Mouse (Mus musculus) adrenal gland, postnatal 25 days (tissue): Measurements from ENCODE around the gene Olfr484. TPM values are rescaled to one million over a fixed set of nuclear protein-coding genes. Genes with fewer than 3 reads are reported as not detected.
"Not testable (repeated sequence)": the region's sequence is repeated elsewhere in the genome, so short reads cannot be mapped to it uniquely, and the experiment has no call there.

Source experiments
- DNase-seq: peaks from one replicate; pipeline ENCODE4 v3.0.0; 2021; ENCODE audit warnings: mixed read lengths
- long read RNA-seq: library from polyadenylated mRNA; stranded (forward); transcript quantifications from one replicate; pipeline ENCODE4 v2.0.0, GENCODE M21; 2021
- total RNA-seq: library from RNA; stranded (reverse); gene quantifications from 2 replicates; pipeline ENCODE4 v1.2.3, GENCODE M21; 2021

Olfr484 gene
- not detected in 2 replicates for total RNA-seq
- long read RNA-seq = 0 reads

- DNase-seq = no peak
These were observed at the start of gene Olfr484 for GRCm38 (mm10) chr7:108127349-108127748. TSS of gene Olfr484 (minus strand) at chr7:108127449.

- not testable (repeated sequence) for DNase-seq
These were observed 45.4 kb upstream of the Olfr484 start, which contains the start of gene Olfr486 for GRCm38 (mm10) chr7:108172642-108173041. TSS of gene Olfr486 (minus strand) at chr7:108172742.

GRCm38 (mm10) chr7:108159771-108160170 is 32.5 kb upstream of the Olfr484 start, which contains the start of gene Olfr485:
TSS of gene Olfr485 (minus strand) at chr7:108159871.
- DNase-seq = no peak

GRCm38 (mm10) chr7:108121416-108121815 is 5.8 kb downstream of the Olfr484 start:
- no peak for DNase-seq

GRCm38 (mm10) chr7:108120681-108121080 is 6.6 kb downstream of the Olfr484 start:
- DNase-seq = no peak

GRCm38 (mm10) chr7:108100549-108100948 is 26.7 kb downstream of the Olfr484 start, which contains the start of gene Olfr483:
TSS of gene Olfr483 (plus strand) at chr7:108100849.
- no peak for DNase-seq

- no peak for DNase-seq
These were observed 29.8 kb downstream of the Olfr484 start, which contains the start of gene Olfr482 for GRCm38 (mm10) chr7:108097486-108097885. TSS of gene Olfr482 (minus strand) at chr7:108097586.

GRCm38 (mm10) chr7:108079555-108079954 is 47.7 kb downstream of the Olfr484 start, which contains the start of gene Olfr481:
TSS of gene Olfr481 (plus strand) at chr7:108079855.
- DNase-seq = no peak

Other genes with a start within 250 kb of the Olfr484 start
- gene Olfr472, start 229.5 kb downstream of the Olfr484 start, total RNA-seq = not detected in 2 replicates
- not detected in 2 replicates for gene Olfr473, start 197.0 kb downstream of the Olfr484 start, total RNA-seq
- not detected in 2 replicates for gene Olfr474, start 172.8 kb downstream of the Olfr484 start, total RNA-seq
- not detected in 2 replicates for gene Olfr476, start 162.6 kb downstream of the Olfr484 start, total RNA-seq
- not detected in 2 replicates for gene Olfr477, start 140.8 kb downstream of the Olfr484 start, total RNA-seq
- gene Olfr478, start 93.5 kb downstream of the Olfr484 start, total RNA-seq = not detected in 2 replicates
- not detected in 2 replicates for gene Olfr479, start 76.8 kb downstream of the Olfr484 start, total RNA-seq
- gene Olfr480, start 60.1 kb downstream of the Olfr484 start, total RNA-seq = not detected in 2 replicates
- not detected in 2 replicates for gene Olfr481, start 47.6 kb downstream of the Olfr484 start, total RNA-seq
- gene Olfr482, start 29.9 kb downstream of the Olfr484 start, total RNA-seq = 2.1 and 2.7 TPM in 2 replicates
- not detected in 2 replicates for gene Olfr483, start 26.6 kb downstream of the Olfr484 start, total RNA-seq
- not detected in 2 replicates for gene Olfr485, start 32.4 kb upstream of the Olfr484 start, total RNA-seq
- not detected in 2 replicates for gene Olfr486, start 45.3 kb upstream of the Olfr484 start, total RNA-seq
- gene Olfr487, start 87.2 kb upstream of the Olfr484 start, total RNA-seq = not detected in 2 replicates
- gene Olfr488, start 130.9 kb upstream of the Olfr484 start, total RNA-seq = not detected in 2 replicates
- not detected in 2 replicates for gene Olfr490, start 161.5 kb upstream of the Olfr484 start, total RNA-seq
- not detected in 2 replicates for gene Olfr491, start 186.0 kb upstream of the Olfr484 start, total RNA-seq
- not detected in 2 replicates for gene Olfr492, start 196.2 kb upstream of the Olfr484 start, total RNA-seq
- gene Olfr493, start 219.5 kb upstream of the Olfr484 start, total RNA-seq = not detected in 2 replicates
- not detected in 2 replicates for gene Olfr494, start 237.9 kb upstream of the Olfr484 start, total RNA-seq